Mouse (Mus musculus) lung, adult 2 months (tissue): ENCODE measurements at regions not wholly inside any gene's neighbourhood (a gene's known extent, or its start where the extent isn't known, plus 50 kb on each side); places are given as distances from the start of the nearest gene placed in this dataset.

Experiments
- DNase-seq: peaks from one replicate; pipeline ENCODE4 v3.0.0; 2022
- H3K4me1 ChIP-seq: fragments of 200-500 bp; 2 replicates; pipeline ENCODE4 v1.6.1; 2011; ENCODE audit warnings: low read length; ENCODE audit not compliant: control insufficient read depth, insufficient read depth
- H3K4me3 ChIP-seq: fragments of 200-500 bp; replicated peaks from 2 replicates; pipeline ENCODE3; 2011; ENCODE audit warnings: low read depth, mild to moderate bottlenecking, control low read depth, low read length; ENCODE audit errors: extremely low read depth
- CTCF ChIP-seq: fragments of 200-500 bp; IDR thresholded peaks from 2 replicates; pipeline ENCODE4 v1.5.1; 2011; ENCODE audit warnings: mild to moderate bottlenecking, low read length, control low read depth; ENCODE audit not compliant: insufficient read depth
- POLR2A ChIP-seq: fragments of 200-500 bp; IDR thresholded peaks from 2 replicates; pipeline ENCODE4 v1.6.1; 2011; ENCODE audit warnings: low read depth, mild to moderate bottlenecking, control low read depth, low read length, borderline replicate concordance; ENCODE audit errors: extremely low read depth
- WGBS: fragments of 180-500 bp; shearing (Covaris S2); methylation state at CpG from one replicate; pipeline ENCODE4 v1.1.7; 2018; 5-methylcytosine and 5-hydroxymethylcytosine counted together

GRCm38 (mm10) chr8:112219656-112220055 lies 204.8 kb upstream of the Gm6793 start:
- Histone ChIP-seq H3K4me1 (no peaks in the 10 kb centered on the region), H3K4me3 (no peak overlapping the region)
- 72% methylated on average over 6 of the region's 6 CpGs for WGBS
- DNase-seq = no peak
- TF ChIP-seq CTCF = no peak
- no peak for TF ChIP-seq POLR2A

- 85% methylated on average over 5 of the region's 5 CpGs for WGBS
- TF ChIP-seq POLR2A (no peak), CTCF (no peak)
- H3K4me3 ChIP-seq = no peak overlapping the region
- H3K4me1 ChIP-seq = no peaks in the 10 kb centered on the region
- no peak for DNase-seq
Measured at GRCm38 (mm10) chr8:112212170-112212569, 197.3 kb upstream of the Gm6793 start.

- DNase-seq = no peak
- Histone ChIP-seq H3K4me3 (no peak overlapping the region), H3K4me1 (no peaks in the 10 kb centered on the region)
- TF ChIP-seq CTCF (no peak), POLR2A (no peak)
- WGBS = 28% methylated on average over 1 of the region's 1 CpGs
Measured at GRCm38 (mm10) chr8:112196423-112196822, 181.6 kb upstream of the Gm6793 start.

DNA sequence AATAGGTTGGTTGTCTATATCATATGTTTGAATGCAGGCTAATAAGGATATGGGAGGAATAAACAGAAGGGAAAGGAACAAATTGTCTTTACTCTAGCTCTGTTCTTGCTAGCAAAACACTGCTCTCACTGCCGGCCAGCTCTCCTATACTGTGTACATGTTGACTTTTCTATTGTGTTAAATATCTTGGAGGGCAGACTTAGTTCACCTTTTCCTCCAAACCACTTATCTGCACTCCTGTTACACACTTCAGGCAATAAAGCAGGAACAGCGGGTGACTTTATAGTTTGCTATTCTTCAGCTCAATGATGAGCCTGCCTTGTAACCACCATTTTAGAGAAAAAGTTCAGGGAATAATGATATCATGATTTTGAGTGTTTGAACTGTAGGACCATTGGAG lies 181.0 kb upstream of the Gm6793 start:
- Histone ChIP-seq H3K4me1 (no peaks in the 10 kb centered on the region), H3K4me3 (no peak overlapping the region)
- TF ChIP-seq POLR2A (no peak), CTCF (no peak)
- DNase-seq = no peak
- 61% methylated on average over 2 of the region's 2 CpGs for WGBS

- DNase-seq = no peak
- no peak overlapping the region for H3K4me3 ChIP-seq
- no peaks in the 10 kb centered on the region for H3K4me1 ChIP-seq
- 56% methylated on average over 3 of the region's 3 CpGs for WGBS
- TF ChIP-seq CTCF (no peak), POLR2A (no peak)
Measured at GRCm38 (mm10) chr8:112191846-112192245, 177.0 kb upstream of the Gm6793 start.

- WGBS = 16% methylated on average over 2 of the region's 2 CpGs
- TF ChIP-seq POLR2A (no peak), CTCF (no peak)
- Histone ChIP-seq H3K4me3 (no peak overlapping the region), H3K4me1 (no peaks in the 10 kb centered on the region)
- no peak for DNase-seq
Measured at GRCm38 (mm10) chr8:112189698-112190097, 174.9 kb upstream of the Gm6793 start.

DNA sequence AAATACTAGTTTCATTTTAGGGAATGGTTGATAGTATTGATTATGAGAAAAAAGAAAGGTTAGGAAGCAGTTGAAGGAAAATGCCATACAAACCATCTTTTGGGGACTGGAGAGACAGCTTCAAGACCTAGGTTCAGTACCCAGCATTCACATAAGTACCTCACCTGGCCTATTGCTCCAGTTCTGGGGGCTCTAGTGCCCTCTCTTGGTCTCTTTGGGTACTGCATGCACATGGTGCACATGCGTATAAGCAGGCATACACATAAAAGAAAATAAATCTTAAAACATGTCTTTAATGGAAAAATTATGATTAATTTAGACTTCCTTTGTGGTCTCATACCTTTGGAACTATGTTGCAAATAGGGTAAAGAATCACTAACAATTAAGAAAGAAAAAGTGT lies 155.3 kb upstream of the Gm6793 start:
- TF ChIP-seq POLR2A (no peak), CTCF (no peak)
- WGBS = 98% methylated on average over 1 of the region's 1 CpGs
- no peak overlapping the region for H3K4me3 ChIP-seq
- no peaks in the 10 kb centered on the region for H3K4me1 ChIP-seq
- DNase-seq = no peak

DNA sequence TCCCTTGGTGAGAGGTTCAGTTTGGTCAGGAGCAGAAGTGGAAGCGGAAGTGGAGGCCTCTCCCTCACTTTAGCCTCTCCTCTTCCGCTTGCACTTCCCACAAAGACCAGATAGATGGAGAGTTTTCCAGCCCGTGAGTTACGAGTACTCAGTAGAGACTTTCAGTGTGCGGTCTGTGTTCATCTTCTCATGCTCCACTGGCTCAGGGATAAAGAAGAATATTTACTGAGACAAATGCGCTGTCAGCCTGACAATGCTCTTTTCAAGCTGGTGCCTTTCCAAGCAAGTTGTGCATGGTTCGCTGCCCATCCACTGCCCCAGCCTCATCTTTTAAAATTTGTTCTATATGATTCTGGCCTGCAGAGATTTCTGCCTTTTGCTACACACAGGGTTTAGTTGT lies 141.8 kb upstream of the Gm6793 start:
- no peak for TF ChIP-seq POLR2A
- no peak for TF ChIP-seq CTCF
- WGBS = 81% methylated on average over 7 of the region's 7 CpGs
- DNase-seq = no peak

GRCm38 (mm10) chr8:112138924-112139323 lies 124.1 kb upstream of the Gm6793 start:
- 51% methylated on average over 5 of the region's 5 CpGs for WGBS

More for the DNA sequence above, 141.8 kb upstream of the Gm6793 start:
- no peak overlapping the region for H3K4me3 ChIP-seq
- no peaks in the 10 kb centered on the region for H3K4me1 ChIP-seq

DNA sequence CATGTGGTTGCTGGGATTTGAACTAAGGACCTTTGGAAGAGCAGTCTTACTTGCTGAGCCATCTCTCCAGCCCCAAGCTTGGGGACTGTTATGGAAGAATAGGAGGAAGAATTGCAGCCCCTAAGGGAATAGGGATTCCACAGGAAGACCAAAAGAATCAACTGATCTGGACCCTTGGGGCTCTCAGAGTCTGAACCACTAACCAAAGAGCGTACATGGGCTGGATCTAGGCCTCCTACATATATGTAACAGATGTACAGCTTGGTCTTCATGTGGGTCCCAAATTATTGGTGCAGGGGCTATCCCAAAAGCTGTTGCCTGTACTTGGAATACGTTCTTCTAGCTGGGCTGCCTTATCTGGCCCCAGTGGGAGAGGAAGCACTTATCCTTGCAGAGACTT lies 115.4 kb upstream of the Gm6793 start:
- TF ChIP-seq POLR2A (no peak), CTCF (no peak)

More at GRCm38 (mm10) chr8:112138924-112139323, 124.1 kb upstream of the Gm6793 start:
- TF ChIP-seq CTCF (no peak), POLR2A (no peak)
- DNase-seq = no peak
- Histone ChIP-seq H3K4me1 (no peaks in the 10 kb centered on the region), H3K4me3 (no peak overlapping the region)

GRCm38 (mm10) chr8:112128833-112129518 lies 114.1 kb upstream of the Gm6793 start:
- TF ChIP-seq CTCF = no peak
- TF ChIP-seq POLR2A = no peak
- no peaks in the 10 kb centered on the region for H3K4me1 ChIP-seq
- 46% methylated on average over 14 of the region's 14 CpGs for WGBS
- H3K4me3 ChIP-seq = no peak overlapping the region
- DNase-seq = peak; percentile 3

More for the DNA sequence above, 115.4 kb upstream of the Gm6793 start:
- no peaks in the 10 kb centered on the region for H3K4me1 ChIP-seq
- H3K4me3 ChIP-seq = no peak overlapping the region
- WGBS = 54% methylated on average over 2 of the region's 2 CpGs
- no peak for DNase-seq
